Mouse (Mus musculus) common myeloid progenitor, adult 5-6 weeks (primary cell): Measurements from ENCODE around the gene Jam2. TPM values are rescaled to one million over a fixed set of nuclear protein-coding genes. Genes with fewer than 3 reads are reported as not detected.

Experiments used
- ATAC-seq: replicated peaks from 2 replicates; pipeline ENCODE4 v1.8.0; 2016; ENCODE audit warnings: low read depth, mild to moderate bottlenecking, moderate TSS enrichment, inconsistent platforms; ENCODE audit not compliant: poor library complexity, severe bottlenecking
- total RNA-seq: library from RNA; stranded (forward); fragments of 200-1000, 187-1606 nt; gene quantifications from 2 replicates; pipeline ENCODE4 v1.2.3, GENCODE M21; 2017

The Jam2 gene
- total RNA-seq, 1 experiment from 2014 or later = 0.37 TPM

GRCm38 (mm10) chr16:84834745-84835440 is 61.0 kb downstream of the Jam2 start, which contains the start of gene Gabpa:
Gene Gabpa, plus strand, starts transcription at chr16:84834925.
- ATAC-seq = peak; percentile 93

- ATAC-seq = peak; percentile 22
Measured at GRCm38 (mm10) chr16:84835441-84835822, 61.5 kb downstream of the Jam2 start, which contains the start of gene Atp5j. Gene Atp5j, minus strand, starts transcription at chr16:84835625.

DNA sequence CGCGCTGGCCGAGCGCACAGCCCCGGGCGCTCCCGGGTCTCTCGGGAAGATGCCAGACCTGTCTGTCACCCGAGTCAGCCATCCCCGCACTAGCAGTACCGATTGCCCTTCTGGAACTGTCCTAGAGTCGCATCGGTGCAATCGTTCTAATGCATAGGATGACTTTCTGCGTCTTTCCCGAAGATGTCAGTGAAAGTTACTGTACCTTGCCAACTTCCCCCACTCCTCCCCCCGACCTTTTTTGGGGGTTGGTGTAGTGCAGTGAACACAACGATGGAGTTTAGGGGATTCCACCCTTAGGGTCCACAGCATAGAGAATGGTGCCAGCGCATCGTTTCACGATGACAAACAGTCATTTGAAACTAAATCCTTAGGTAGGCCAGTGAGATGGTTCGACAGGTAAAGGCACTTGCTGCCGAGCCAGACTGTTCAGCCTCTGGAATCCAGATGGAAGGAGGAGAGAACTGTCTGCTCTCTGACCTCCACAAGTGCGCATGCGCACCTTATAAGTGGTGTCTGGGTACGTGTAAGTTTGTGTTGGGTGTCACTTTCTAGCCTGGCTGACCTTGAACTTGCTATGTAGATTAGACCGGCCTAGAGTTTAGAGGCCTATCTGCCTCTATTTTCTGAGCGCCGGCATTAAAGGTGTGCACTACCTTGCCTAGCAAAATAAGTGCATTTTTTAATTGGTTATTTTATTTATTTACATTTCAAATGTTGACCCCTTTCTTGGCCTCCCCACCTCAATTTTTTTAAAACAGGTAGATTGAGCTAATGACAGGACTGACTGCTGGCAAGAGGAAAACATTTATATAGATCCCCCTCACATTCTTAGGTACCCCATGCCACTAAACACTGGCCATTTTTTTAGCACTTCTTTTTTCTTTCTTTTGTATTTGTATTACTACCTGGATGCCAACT is 62.2 kb downstream of the Jam2 start:
- ATAC-seq = peak; percentile 3

DNA sequence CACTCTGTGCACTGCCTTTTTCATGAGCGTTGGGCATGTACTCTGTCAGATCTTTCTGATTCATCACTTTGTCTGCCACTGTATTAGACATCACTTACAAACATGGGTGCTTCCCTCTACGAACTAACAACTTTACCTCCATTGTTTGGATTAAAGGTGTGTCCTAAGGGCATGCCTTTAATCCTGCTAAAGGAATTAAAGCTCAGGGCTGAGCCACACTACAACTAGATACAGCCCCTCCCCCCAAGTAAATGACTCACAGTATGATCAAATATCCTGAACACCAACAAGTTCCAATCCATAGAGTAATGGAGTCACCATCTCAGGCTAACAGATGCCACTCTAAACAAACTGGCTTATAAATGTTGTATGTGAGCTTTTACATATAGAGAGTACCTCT is 64.7 kb downstream of the Jam2 start:
- no peak for ATAC-seq

DNA sequence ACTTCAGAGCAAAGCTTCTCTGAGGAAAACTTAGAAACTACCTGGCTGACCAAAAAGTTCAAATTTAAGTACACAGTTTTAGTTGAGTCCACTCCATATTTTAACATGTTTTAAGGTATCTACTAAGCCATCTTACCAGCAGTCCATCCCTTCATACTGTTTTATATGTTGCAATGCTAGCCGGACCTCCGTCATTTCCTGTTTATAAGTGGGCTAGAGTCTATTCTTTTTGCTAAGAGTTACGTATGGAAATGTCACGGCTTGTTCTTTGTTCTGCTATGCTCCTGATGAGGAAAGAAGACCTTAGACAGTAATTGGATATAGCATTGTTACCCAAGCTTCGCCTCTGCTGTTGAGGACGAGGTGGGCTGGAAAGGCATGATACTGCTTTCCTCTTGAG is 79.6 kb downstream of the Jam2 start:
- ATAC-seq = no peak

DNA sequence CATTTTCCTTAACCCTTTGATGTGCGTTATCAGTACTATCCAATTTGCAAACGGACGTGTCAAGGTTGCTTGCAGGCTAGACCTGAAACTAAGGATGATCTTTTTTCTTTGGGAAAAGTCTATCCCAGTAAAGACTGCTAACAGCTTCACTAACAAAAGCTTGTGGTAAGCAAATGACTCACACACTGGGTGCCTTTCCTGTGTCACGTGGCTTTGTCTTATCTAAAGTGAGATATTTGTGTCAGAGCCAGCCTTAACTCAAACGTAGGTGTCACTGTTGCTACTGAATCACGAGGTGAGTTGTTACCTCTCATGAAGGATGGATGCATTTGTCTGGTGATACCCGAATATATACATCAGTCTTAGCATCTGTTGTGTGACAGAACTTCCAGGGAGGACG is 90.7 kb downstream of the Jam2 start:
- no peak for ATAC-seq

DNA sequence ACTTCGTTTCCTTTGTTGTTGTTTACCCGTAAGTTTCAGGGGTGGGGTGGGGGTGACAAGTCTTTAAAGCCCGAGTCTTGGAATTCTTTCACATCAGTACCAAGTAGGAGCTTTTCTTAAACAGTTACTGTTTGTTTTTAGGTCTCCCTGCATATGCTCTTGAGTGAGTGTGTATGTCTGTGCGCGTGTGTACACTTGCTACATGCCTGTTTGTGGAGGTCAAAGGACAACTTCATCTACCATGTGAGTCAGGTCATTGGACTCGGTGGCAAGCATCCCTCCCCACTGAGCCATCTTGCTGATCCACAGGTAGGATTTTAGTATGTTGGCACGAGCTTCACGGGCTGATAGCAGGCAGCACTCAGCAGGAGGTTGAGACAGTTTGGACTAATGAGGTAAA is 99.9 kb downstream of the Jam2 start:
- ATAC-seq = no peak

DNA sequence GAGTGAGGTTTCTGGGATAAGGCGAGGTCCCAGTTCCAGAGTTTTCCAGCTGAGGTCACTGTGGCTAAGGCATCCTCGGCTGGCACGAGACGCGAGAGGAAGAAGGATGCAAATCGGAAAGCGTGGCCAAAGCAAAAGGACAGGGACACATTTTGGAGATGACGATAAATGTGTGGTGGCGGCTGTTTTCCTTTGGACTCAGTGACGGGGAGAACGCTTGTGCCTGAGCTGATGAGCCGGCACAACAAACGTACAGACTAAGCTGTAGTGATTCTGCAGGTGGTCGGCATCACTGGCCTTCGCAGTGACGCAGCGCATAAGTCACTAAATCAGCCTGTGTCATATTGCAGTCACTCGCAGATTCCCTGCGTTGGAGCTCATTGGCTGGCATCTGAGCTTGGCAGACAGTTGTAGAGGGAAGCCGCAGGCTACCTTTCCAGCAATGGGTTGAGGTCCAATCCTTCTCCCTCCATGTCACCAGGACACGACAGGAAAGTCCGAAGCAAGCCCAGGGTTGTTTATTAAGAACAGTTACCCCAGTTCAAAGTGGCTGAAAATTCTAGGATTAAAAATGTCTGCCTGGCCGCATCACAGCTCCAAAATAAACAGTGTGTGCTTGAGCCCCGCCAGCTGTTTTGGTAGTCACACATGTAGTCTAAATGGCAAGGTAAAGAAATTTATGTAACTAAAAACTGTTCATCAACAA is 101.2 kb downstream of the Jam2 start:
- ATAC-seq = no peak

Other genes with a start within 250 kb of the Jam2 start
- gene Mrpl39, start 38.4 kb upstream of the Jam2 start, total RNA-seq = 54.5 and 56.5 TPM in 2 replicates
- gene Gabpa, start 60.8 kb downstream of the Jam2 start, total RNA-seq = 75.3 and 86.6 TPM in 2 replicates
- 290 and 371 TPM in 2 replicates for gene Atp5j, start 61.5 kb downstream of the Jam2 start, total RNA-seq